Mouse (Mus musculus) G1E (cell line): ENCODE results near the gene Gm3238. TPM values are rescaled to one million over a fixed set of nuclear protein-coding genes. Genes with fewer than 3 reads are reported as not detected.
"Not testable (repeated sequence)": the region's sequence is repeated elsewhere in the genome, so short reads cannot be mapped to it uniquely, and the experiment has no call there.

Experiments
- ATAC-seq: 2 replicates; pipeline ENCODE4 v1.8.0; 2016; ENCODE audit warnings: mild to moderate bottlenecking; ENCODE audit not compliant: insufficient number of reproducible peaks, poor library complexity, low FRiP score, severe bottlenecking; ENCODE audit errors: extremely low read depth
- DNase-seq: peaks from one replicate; pipeline ENCODE4 v3.0.0; 2012; ENCODE audit warnings: low spot score
- H3K27me3 ChIP-seq: 2 replicates; pipeline ENCODE4 v1.6.1; 2012; ENCODE audit warnings: mild to moderate bottlenecking, low read length, inconsistent platforms; ENCODE audit not compliant: insufficient read depth
- H3K36me3 ChIP-seq: replicated peaks from 2 replicates; pipeline ENCODE3; 2012; ENCODE audit warnings: mild to moderate bottlenecking, inconsistent platforms
- H3K4me1 ChIP-seq: 2 replicates; pipeline ENCODE4 v1.6.1; 2012; ENCODE audit warnings: low read depth, low read length, inconsistent platforms, mixed read lengths; ENCODE audit not compliant: insufficient read depth
- H3K4me3 ChIP-seq: 2 replicates; pipeline ENCODE4 v1.5.1; 2012; ENCODE audit warnings: low read depth, mild to moderate bottlenecking, inconsistent platforms, low read length, moderate library complexity, mixed read lengths
- H3K9me3 ChIP-seq: replicated peaks from 2 replicates; pipeline ENCODE4 v1.6.1; 2012; ENCODE audit warnings: inconsistent platforms
- CTCF ChIP-seq: IDR thresholded peaks from 2 replicates; pipeline ENCODE4 v1.5.1; 2012; ENCODE audit warnings: low read depth, low read length, inconsistent platforms, mixed read lengths
- GATA1 ChIP-seq: IDR thresholded peaks from 2 replicates; pipeline ENCODE4 v1.6.1; 2012; ENCODE audit warnings: borderline replicate concordance, low read length, inconsistent platforms, mixed read lengths
- GATA2 ChIP-seq: IDR thresholded peaks from 2 replicates; pipeline ENCODE4 v1.6.1; 2012; ENCODE audit warnings: low read depth, low read length, inconsistent platforms, borderline replicate concordance
- POLR2AphosphoS5 ChIP-seq: IDR thresholded peaks from 2 replicates; pipeline ENCODE4 v1.6.1; 2012; ENCODE audit warnings: low read depth, low read length, inconsistent platforms; ENCODE audit not compliant: insufficient replicate concordance
- TAL1 ChIP-seq: conservative IDR thresholded peaks from 2 replicates; pipeline ENCODE4 v1.6.1; 2012; ENCODE audit warnings: low read depth, low read length, inconsistent platforms, mixed read lengths
- polyA plus RNA-seq: library from polyadenylated mRNA; stranded (reverse); fragments of >175 nt; gene quantifications from 2 replicates; pipeline ENCODE4 v1.2.3, GENCODE M21; 2012
- total RNA-seq, 2 experiments: library from RNA; stranded (forward) in 1 of 2; stranded (reverse) in 1 of 2; fragments of 200-1000 nt in 1 of 2; fragments of >200 nt in 1 of 2; fragmentation: Nextera tagmentation in 1 of 2; gene quantifications; 2 replicates each; pipeline ENCODE4 v1.2.3; 2014 to 2017

The Gm3238 gene
- total and polyA plus RNA-seq, 3 experiments = 0.22 TPM; not detected in 2

GRCm38 (mm10) chr10:77772142-77772541 is 1.0 kb upstream of the Gm3238 start:
- DNase-seq, H3K9me3 ChIP-seq, H3K27me3 ChIP-seq, ATAC-seq, H3K4me1 ChIP-seq, H3K4me3 ChIP-seq, H3K36me3 ChIP-seq: not testable (repeated sequence)

DNA sequence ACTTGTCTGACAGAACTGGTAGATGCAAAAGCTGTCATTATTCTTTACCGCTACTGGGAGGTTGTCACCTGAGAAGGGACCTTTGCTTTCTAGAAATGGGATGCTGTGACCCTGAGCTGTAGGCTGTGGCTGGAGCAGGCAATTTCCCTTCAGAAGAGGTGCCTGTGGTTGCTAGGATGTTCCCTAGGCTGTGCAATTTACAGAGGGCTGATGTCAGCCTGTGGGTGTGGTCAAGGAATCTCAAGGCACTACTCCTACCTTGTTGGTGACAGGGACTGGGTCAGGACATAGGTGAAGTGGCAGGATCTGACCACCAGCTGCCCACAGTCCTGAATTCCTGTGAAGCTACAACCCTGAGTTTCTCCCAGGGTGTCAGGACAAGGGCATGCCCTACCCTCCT is 1.4 kb downstream of the Gm3238 start:
- DNase-seq (no peak), ATAC-seq (no peak)
- Histone ChIP-seq H3K4me1 (no peaks in the 10 kb centered on the region), H3K4me3 (no peak overlapping the region), H3K9me3 (no peaks in the 10 kb centered on the region), H3K36me3 (no peaks in the 10 kb centered on the region), H3K27me3 (peaks cover 6% of the 10 kb centered on the region; the same call in 1 of the 2 replicates)
- TF ChIP-seq CTCF = no peak
- no peak for TF ChIP-seq TAL1

GRCm38 (mm10) chr10:77759582-77759981 is 11.5 kb downstream of the Gm3238 start, which contains the start of gene Gm3233:
TSS of gene Gm3233 (minus strand) at chr10:77759682.
- ATAC-seq, H3K36me3 ChIP-seq: not testable (repeated sequence)

GRCm38 (mm10) chr10:77753448-77753847 is 17.7 kb downstream of the Gm3238 start:
- Histone ChIP-seq H3K36me3 (no peaks in the 10 kb centered on the region), H3K27me3 (peaks cover 7% of the 10 kb centered on the region; the same call in 1 of the 2 replicates), H3K9me3 (no peaks in the 10 kb centered on the region), H3K4me3 (no peak overlapping the region), H3K4me1 (no peaks in the 10 kb centered on the region)
- TF ChIP-seq GATA1 (no peak), CTCF (no peak), POLR2AphosphoS5 (no peak), GATA2 (no peak), TAL1 (no peak)
- DNase-seq (no peak), ATAC-seq (no peak)

More at GRCm38 (mm10) chr10:77759582-77759981, 11.5 kb downstream of the Gm3238 start, which contains the start of gene Gm3233:
- not testable (repeated sequence) for H3K9me3 ChIP-seq, H3K27me3 ChIP-seq, H3K4me1 ChIP-seq, H3K4me3 ChIP-seq, DNase-seq

- H3K4me1 ChIP-seq, H3K27me3 ChIP-seq, H3K9me3 ChIP-seq, H3K36me3 ChIP-seq, ATAC-seq, DNase-seq, H3K4me3 ChIP-seq: not testable (repeated sequence)
Observed at GRCm38 (mm10) chr10:77752312-77752711, 18.8 kb downstream of the Gm3238 start.

DNA sequence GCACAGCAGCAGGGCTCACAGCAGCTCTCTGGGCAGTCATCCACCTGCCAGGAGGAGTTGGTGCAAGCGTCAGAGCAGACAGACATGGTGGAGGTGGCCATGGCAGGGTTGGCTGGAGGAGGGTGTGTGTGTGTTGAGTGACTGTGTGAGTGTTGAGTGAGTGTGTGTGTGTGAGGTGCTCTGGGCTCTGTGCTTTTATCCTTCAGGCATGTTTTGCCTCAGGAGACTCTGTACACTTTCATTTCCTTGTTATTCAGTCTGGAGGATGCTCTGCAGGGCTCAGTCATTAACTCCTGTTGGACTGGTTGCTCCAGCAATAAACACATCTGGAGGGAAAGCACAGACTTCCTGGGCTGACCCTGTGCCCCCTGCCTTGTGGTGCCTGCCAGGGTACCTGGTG is 19.9 kb downstream of the Gm3238 start, which contains the start of gene Gm9736:
Gm9736 (minus strand) TSS at position 101 of the 400 bp plus-strand sequence.
- not testable (repeated sequence) for H3K4me1 ChIP-seq, DNase-seq, H3K9me3 ChIP-seq, H3K4me3 ChIP-seq, ATAC-seq, H3K27me3 ChIP-seq, H3K36me3 ChIP-seq

- not testable (repeated sequence) for H3K4me1 ChIP-seq, H3K27me3 ChIP-seq, DNase-seq, H3K9me3 ChIP-seq, H3K4me3 ChIP-seq, H3K36me3 ChIP-seq, ATAC-seq
Observed at GRCm38 (mm10) chr10:77750686-77751085, 20.4 kb downstream of the Gm3238 start.

- not testable (repeated sequence) for H3K27me3 ChIP-seq, H3K4me1 ChIP-seq, ATAC-seq, H3K9me3 ChIP-seq, H3K36me3 ChIP-seq, H3K4me3 ChIP-seq, DNase-seq
Observed at GRCm38 (mm10) chr10:77741924-77742688, 29.0 kb downstream of the Gm3238 start, which contains the start of gene Gm18596. TSS of gene Gm18596 (minus strand) at chr10:77742638.
